Mouse (Mus musculus) cerebellum, postnatal 4 days (tissue): ENCODE data around the gene Slc9a3r1.

Experiments used
- DNase-seq, 2 experiments: peaks; one replicate each; pipeline ENCODE4 v3.0.0; 2022; ENCODE audit warnings: low spot score in 2 of 2, mixed read lengths in 1 of 2

The Slc9a3r1 gene

DNA sequence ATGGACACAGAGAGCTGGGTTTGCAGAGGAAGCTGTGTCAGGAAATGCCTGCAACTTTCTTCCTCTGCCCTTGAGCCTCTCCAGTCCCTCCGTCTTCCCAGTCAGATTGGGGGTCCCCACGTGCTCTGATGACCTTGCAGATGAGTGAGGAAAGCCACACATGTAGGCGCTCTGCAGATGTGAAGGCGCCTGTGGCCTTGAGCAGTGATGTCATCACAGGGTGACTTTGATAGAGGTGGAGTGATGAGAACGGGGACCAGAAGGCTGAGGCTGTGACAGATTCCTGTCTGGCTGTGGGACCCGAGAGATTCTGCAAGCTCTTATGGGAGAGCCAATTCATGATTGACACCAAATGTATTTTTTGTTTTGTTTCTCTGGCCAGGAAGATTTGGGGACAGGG, 60.7 kb downstream of the Slc9a3r1 start:
- no peak for DNase-seq

GRCm38 (mm10) chr11:115224889-115225288, 61.7 kb downstream of the Slc9a3r1 start:
- DNase-seq: peak; percentile 50 to 71

GRCm38 (mm10) chr11:115225301-115225700, 62.2 kb downstream of the Slc9a3r1 start:
- no peak for DNase-seq

DNA sequence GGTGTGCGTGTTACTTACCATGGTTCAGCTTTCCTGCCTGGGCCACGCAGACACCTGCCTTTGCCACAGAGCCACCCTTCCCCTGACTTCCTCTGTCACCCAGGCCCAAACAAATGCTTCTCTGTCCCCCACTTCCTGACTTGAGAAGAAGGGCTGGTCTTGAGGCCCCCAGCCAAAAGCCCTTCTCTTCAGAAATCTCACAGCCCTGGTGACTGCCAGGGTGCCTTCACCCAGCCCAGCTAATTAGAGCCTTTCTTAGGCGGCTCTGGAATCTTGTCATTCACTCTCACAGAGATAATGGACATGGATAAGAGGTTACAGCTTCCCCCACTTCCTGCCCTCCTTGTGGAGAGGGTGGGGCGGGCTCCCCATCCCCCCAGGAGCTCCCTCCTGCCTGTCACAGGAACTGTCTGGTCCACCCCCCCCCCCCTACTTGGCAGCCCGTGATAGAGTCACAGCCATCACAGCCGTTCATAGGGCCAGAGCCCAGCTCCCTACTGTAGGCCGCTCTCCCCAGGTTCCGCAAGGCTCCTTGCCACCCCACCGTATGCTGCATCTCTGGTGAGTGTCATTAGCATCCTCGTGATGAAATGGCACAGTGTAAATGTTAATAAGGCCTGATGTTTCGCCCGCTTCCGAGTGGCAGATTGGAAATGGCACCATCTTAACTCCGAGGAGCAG, 63.8 kb downstream of the Slc9a3r1 start:
- DNase-seq: no peak

DNA sequence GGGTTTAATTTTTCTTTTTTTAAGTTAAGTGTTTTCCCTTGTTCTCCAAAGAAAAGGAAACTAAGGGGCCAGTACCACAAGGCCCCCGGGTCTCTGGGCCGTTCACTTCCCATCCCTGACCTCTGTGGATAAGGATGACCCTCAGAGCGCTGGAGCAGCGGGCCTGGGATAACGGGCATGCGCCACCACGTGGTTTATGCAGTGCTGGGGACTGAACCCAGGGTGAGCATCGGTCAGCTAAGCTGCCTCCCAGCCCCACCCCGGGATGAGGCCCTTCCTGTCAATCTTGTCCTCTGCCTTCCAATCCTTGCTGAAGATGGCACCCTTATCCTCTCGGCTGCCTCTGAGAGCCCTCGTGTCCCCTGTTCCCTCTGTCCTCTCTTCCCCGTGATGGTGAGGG, 64.5 kb downstream of the Slc9a3r1 start:
- DNase-seq: no peak

GRCm38 (mm10) chr11:115228430-115228829, 65.3 kb downstream of the Slc9a3r1 start:
- no peak for DNase-seq

GRCm38 (mm10) chr11:115229021-115229930, 66.1 kb downstream of the Slc9a3r1 start:
- no peak for DNase-seq
